Mouse (Mus musculus): ENCODE measurements around the gene Arhgap17. TPM values are rescaled to one million over a fixed set of nuclear protein-coding genes. Genes with fewer than 3 reads are reported as not detected.

The Arhgap17 gene
- polyA plus RNA-seq (2015; fragmentation: Nextera tagmentation; extraction: Ambion mirVana) = 21.3 and 26.9 TPM in 2 replicates

DNA sequence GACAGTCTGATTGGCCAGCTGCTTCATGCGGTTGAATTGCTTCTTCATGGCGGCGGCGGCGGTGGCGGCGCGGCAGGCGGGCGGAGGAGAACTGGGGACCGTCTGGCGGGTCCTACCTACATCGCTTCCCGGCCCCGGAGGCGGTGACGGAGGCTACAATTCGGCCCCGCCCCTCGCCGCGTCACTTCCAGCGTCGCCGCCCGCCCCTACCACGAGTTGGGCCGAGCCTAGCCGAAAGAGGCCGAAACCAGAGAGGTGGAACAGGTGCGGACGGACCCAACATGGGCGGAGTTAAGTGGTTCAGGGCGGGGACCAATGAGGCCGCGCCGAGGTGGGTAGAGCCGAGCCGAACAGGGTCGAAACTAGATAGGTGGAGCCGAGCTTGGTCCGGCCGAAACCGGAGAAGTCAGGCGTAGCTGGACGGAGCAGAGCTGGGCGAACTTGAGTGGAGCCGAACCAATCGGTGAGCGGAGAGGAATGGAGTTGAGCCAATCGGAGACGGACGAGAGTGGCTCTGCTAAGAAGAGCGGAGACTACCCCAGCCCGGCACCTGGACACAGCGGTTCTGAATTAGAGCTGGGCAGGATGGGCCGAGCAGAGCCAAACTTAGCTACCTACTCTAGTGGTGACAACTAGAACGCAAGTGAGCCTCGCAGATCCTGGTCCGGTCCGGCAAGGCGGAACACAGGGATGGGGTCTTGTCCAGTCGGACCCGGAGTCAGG, at the start of gene Arhgap17, which contains the start of gene Lcmt1:
TSS of gene Arhgap17 (minus strand) at position 157 of the 723 bp plus-strand sequence.
TSS of gene Lcmt1 (plus strand) at position 26 of the 723 bp plus-strand sequence.
- Histone ChIP-seq H3K4me3 (ENCODE audit: low read length) (peak within 1 kb of the TSS; percentile 79), H3K4me1 (ENCODE audit: insufficient read depth, low read length) (peaks cover 28% of the 10 kb centered on the region), H3K9me3 (ENCODE audit: low read length) (no peaks in the 10 kb centered on the region), H3K27ac (ENCODE audit: low read length) (peak within 1 kb of the TSS; percentile 92), H3K36me3 (ENCODE audit: insufficient read depth, low read length) (no peaks in the 10 kb centered on the region), H3K9ac (replicated peaks; ENCODE audit: low read length) (peak within 1 kb of the TSS; percentile 90), H3K27me3 (ENCODE audit: insufficient read depth, low read length) (no peaks in the 10 kb centered on the region), H3K4me2 (replicated peaks; ENCODE audit: low read depth, low read length) (peak within 1 kb of the TSS; percentile 76)
- under 1% methylated on average over 61 of the region's 64 CpGs for WGBS
- ATAC-seq (ENCODE audit: low FRiP score, low TSS enrichment) = peak; percentile 98

DNA sequence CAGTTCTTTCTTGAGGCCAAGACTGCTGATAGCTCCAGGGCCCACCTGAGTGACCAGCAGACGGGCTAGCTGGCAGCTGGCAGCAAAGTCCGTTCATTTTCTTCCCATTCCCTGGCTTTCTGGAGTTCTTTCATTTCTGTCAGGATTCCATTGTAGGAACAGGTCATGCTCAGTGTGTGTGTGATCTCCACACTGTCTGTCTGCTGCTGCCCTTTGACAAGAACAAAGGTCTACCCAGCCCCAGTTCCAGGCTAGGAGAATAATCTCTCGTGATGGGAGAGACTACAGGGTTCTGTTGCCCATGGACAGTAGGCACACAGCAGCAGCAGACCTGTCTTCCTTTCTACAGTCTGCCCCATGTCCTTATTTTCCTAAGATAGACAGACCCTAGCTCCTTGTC, 47.9 kb upstream of the Arhgap17 start:
- 89% methylated on average over 3 of the region's 3 CpGs for WGBS
- Histone ChIP-seq H3K36me3 (ENCODE audit: insufficient read depth, low read length) (peaks cover 10% of the 10 kb centered on the region), H3K9me3 (ENCODE audit: low read length) (no peaks in the 10 kb centered on the region), H3K4me2 (replicated peaks; ENCODE audit: low read depth, low read length) (no peak overlapping the region), H3K9ac (replicated peaks; ENCODE audit: low read length) (no peak overlapping the region), H3K27me3 (ENCODE audit: insufficient read depth, low read length) (no peaks in the 10 kb centered on the region), H3K27ac (ENCODE audit: low read length) (no peak overlapping the region), H3K4me1 (ENCODE audit: insufficient read depth, low read length) (no peaks in the 10 kb centered on the region), H3K4me3 (ENCODE audit: low read length) (no peak overlapping the region)
- no peak for ATAC-seq (ENCODE audit: low FRiP score, low TSS enrichment)

DNA sequence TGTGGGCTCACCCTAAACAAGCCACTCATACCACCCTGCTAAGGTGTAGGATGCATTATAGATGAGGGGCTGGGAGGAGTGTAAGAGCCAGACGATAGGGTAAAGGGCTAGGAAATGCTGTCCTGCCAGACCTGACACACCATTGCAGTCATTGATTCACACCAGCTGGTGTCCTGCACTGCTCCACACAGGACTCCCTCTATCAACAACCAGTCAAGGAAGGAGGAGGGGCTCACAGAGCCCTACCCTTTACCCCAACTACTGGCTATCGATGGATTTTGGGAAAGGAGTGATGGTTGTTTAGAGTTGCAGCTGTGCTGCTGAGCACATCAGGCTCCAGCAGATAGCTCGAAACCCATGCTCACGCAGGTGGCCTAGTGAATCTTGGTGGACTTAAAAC, 47.1 kb upstream of the Arhgap17 start:
- Histone ChIP-seq H3K27me3 (ENCODE audit: insufficient read depth, low read length) (no peaks in the 10 kb centered on the region), H3K36me3 (ENCODE audit: insufficient read depth, low read length) (peaks cover 6% of the 10 kb centered on the region; the same call in 1 of the 2 replicates), H3K4me1 (ENCODE audit: insufficient read depth, low read length) (no peaks in the 10 kb centered on the region), H3K4me2 (replicated peaks; ENCODE audit: low read depth, low read length) (no peak overlapping the region), H3K4me3 (ENCODE audit: low read length) (no peak overlapping the region), H3K9me3 (ENCODE audit: low read length) (no peaks in the 10 kb centered on the region), H3K9ac (replicated peaks; ENCODE audit: low read length) (no peak overlapping the region), H3K27ac (ENCODE audit: low read length) (no peak overlapping the region)
- 66% methylated on average over 4 of the region's 4 CpGs for WGBS
- ATAC-seq (ENCODE audit: low FRiP score, low TSS enrichment) = no peak

DNA sequence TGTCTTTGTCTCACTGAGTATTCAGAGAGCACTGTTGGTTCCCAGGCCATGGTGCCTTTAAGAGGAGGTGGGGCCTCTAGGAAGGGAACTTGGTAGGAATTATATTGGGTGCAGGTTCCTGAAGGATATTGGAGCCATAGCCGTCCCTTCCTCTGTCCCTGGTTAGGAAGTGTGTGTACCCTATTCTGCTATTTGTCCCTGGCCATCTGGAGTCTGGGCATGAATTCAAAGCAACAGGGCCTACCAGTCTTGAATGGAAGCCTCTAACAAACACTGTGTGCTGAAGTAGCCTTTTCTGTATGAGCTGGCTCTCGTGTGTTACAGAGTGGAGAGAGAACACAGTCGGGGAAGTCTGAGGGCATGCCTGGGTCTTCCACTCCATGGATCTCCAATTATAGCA, 42.4 kb upstream of the Arhgap17 start:
- Histone ChIP-seq H3K4me1 (ENCODE audit: insufficient read depth, low read length) (no peaks in the 10 kb centered on the region), H3K9me3 (ENCODE audit: low read length) (no peaks in the 10 kb centered on the region), H3K9ac (replicated peaks; ENCODE audit: low read length) (no peak overlapping the region), H3K36me3 (ENCODE audit: insufficient read depth, low read length) (peaks cover 14% of the 10 kb centered on the region; the same call in 1 of the 2 replicates), H3K27me3 (ENCODE audit: insufficient read depth, low read length) (no peaks in the 10 kb centered on the region), H3K4me2 (replicated peaks; ENCODE audit: low read depth, low read length) (no peak overlapping the region), H3K4me3 (ENCODE audit: low read length) (no peak overlapping the region), H3K27ac (ENCODE audit: low read length) (no peak overlapping the region)
- WGBS = 82% methylated on average over 3 of the region's 3 CpGs
- ATAC-seq (ENCODE audit: low FRiP score, low TSS enrichment) = no peak

DNA sequence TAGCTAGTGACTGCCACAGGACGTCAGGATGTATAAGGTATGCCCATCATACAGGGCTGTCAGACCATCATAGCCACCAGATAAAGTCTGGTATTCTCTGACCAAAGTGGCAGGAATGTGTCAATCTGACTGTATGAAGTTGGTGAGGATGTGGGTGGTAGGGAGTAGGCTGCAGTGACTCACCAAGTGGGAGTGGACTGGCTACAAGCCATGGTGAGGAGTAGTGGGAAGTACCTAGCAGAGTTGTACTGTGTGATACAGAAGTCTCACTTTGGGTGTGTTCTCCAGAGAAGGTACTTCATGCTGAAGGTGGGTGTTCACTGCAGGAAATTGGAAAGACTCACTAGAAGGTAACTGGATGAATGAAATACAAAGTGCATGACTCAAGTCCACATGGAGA, 41.4 kb upstream of the Arhgap17 start:
- 89% methylated on average over 1 of the region's 1 CpGs for WGBS

DNA sequence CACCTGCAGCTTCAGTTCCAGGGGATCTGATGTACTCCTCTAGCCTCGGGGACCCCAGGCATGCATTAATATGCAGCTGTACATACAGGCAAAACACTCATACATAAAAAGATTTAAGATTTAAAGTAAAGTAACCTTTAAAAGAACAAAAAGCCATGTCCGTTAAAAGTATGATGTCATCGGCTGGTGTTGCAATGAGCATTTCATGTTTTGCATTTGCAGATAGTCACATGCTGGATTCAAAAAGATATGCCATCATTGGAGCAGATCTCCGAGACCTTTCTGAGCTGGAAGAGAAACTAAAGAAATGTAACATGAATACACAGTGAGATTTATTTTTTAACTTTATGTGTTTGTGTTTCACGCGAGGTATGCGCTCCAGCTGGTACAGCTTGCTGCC, 40.8 kb upstream of the Arhgap17 start:
- H3K9ac ChIP-seq (replicated peaks; ENCODE audit: low read length) = no peak overlapping the region
- no peak overlapping the region for H3K27ac ChIP-seq (ENCODE audit: low read length)
- peaks cover 14% of the 10 kb centered on the region; the same call in 1 of the 2 replicates for H3K36me3 ChIP-seq (ENCODE audit: insufficient read depth, low read length)
- H3K27me3 ChIP-seq (ENCODE audit: insufficient read depth, low read length) = no peaks in the 10 kb centered on the region
- no peak for ATAC-seq (ENCODE audit: low FRiP score, low TSS enrichment)
- no peaks in the 10 kb centered on the region for H3K4me1 ChIP-seq (ENCODE audit: insufficient read depth, low read length)
- H3K4me2 ChIP-seq (replicated peaks; ENCODE audit: low read depth, low read length) = no peak overlapping the region
- no peaks in the 10 kb centered on the region for H3K9me3 ChIP-seq (ENCODE audit: low read length)
- WGBS = 91% methylated on average over 7 of the region's 7 CpGs
- no peak overlapping the region for H3K4me3 ChIP-seq (ENCODE audit: low read length)

More for the DNA sequence above, 41.4 kb upstream of the Arhgap17 start:
- Histone ChIP-seq H3K27ac (ENCODE audit: low read length) (no peak overlapping the region), H3K4me1 (ENCODE audit: insufficient read depth, low read length) (no peaks in the 10 kb centered on the region), H3K9me3 (ENCODE audit: low read length) (no peaks in the 10 kb centered on the region), H3K4me2 (replicated peaks; ENCODE audit: low read depth, low read length) (no peak overlapping the region), H3K27me3 (ENCODE audit: insufficient read depth, low read length) (no peaks in the 10 kb centered on the region), H3K9ac (replicated peaks; ENCODE audit: low read length) (no peak overlapping the region), H3K4me3 (ENCODE audit: low read length) (no peak overlapping the region), H3K36me3 (ENCODE audit: insufficient read depth, low read length) (peaks cover 14% of the 10 kb centered on the region; the same call in 1 of the 2 replicates)
- ATAC-seq (ENCODE audit: low FRiP score, low TSS enrichment) = no peak

DNA sequence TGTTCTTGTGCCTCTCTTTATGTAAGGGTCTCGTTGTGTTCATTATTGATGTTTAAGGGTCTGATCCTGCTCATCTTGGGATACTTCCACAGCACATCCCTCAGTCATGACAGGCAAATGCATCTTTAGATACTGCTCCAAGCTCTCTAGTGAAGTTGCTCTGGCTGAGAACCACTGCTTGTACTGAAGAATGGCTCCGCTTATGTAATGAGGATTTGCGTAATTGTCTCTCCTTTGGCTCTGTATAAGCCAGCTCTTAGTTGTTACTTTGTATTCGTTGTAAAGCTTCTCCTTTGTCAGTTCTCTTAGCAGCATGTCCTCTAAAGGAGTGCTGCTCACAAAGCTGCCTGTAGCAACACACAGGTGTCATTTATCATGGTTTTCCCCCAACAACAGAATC, 37.3 kb upstream of the Arhgap17 start:
- Histone ChIP-seq H3K9ac (replicated peaks; ENCODE audit: low read length) (no peak overlapping the region), H3K4me3 (ENCODE audit: low read length) (no peak overlapping the region), H3K36me3 (ENCODE audit: insufficient read depth, low read length) (peaks cover 31% of the 10 kb centered on the region), H3K9me3 (ENCODE audit: low read length) (no peaks in the 10 kb centered on the region), H3K4me2 (replicated peaks; ENCODE audit: low read depth, low read length) (no peak overlapping the region), H3K4me1 (ENCODE audit: insufficient read depth, low read length) (no peaks in the 10 kb centered on the region), H3K27me3 (ENCODE audit: insufficient read depth, low read length) (no peaks in the 10 kb centered on the region), H3K27ac (ENCODE audit: low read length) (no peak overlapping the region)
- no peak for ATAC-seq (ENCODE audit: low FRiP score, low TSS enrichment)
- 80% methylated on average over 4 of the region's 4 CpGs for WGBS

DNA sequence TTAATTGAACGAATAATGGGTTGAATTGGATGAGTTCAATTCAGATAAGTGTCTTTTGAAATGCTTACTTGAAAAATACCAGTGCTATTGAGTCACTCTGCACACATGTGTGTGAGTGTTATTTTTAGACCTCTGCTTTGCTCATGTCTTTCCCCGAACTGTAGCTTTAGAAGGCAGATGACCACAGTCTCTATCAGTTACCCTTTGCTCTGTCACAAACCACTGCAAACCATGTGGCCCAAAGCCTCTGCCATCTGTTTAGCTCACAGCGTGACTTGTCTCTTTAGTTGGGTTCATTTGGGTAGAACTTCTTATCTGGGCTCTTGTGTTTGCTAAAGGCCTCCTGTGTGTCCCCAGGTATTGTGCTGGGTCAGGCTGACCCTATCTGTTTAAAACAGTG, 35.9 kb upstream of the Arhgap17 start:
- no peak for ATAC-seq (ENCODE audit: low FRiP score, low TSS enrichment)
- no peak overlapping the region for H3K27ac ChIP-seq (ENCODE audit: low read length)
- no peak overlapping the region for H3K9ac ChIP-seq (replicated peaks; ENCODE audit: low read length)
- H3K36me3 ChIP-seq (ENCODE audit: insufficient read depth, low read length) = peaks cover 28% of the 10 kb centered on the region
- H3K4me2 ChIP-seq (replicated peaks; ENCODE audit: low read depth, low read length) = no peak overlapping the region
- H3K4me3 ChIP-seq (ENCODE audit: low read length) = no peak overlapping the region
- no peaks in the 10 kb centered on the region for H3K9me3 ChIP-seq (ENCODE audit: low read length)
- no peaks in the 10 kb centered on the region for H3K4me1 ChIP-seq (ENCODE audit: insufficient read depth, low read length)
- WGBS = 83% methylated on average over 3 of the region's 3 CpGs
- H3K27me3 ChIP-seq (ENCODE audit: insufficient read depth, low read length) = no peaks in the 10 kb centered on the region

DNA sequence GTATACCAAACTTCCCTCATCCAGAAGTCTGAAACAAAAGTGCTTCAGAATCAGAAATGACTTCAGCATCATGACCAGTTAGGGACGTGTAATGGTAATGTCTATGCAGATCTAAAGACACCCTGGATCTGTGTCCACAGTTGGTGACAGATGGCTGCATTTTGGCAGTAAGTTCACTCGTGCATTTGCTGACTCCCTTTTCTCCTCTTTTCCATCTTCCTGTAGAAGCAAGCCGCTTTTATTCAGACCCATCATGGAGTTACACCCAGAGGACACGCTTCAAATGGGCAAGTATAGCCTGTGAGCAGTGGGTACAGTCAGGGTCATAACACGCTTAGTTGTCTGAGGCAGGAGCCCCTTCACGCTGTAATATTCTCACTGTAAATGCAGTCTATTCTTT, 34.5 kb upstream of the Arhgap17 start:
- no peaks in the 10 kb centered on the region for H3K27me3 ChIP-seq (ENCODE audit: insufficient read depth, low read length)
- peaks cover 28% of the 10 kb centered on the region for H3K36me3 ChIP-seq (ENCODE audit: insufficient read depth, low read length)
- no peak overlapping the region for H3K4me2 ChIP-seq (replicated peaks; ENCODE audit: low read depth, low read length)
- ATAC-seq (ENCODE audit: low FRiP score, low TSS enrichment) = no peak
- no peak overlapping the region for H3K27ac ChIP-seq (ENCODE audit: low read length)
- WGBS = 89% methylated on average over 6 of the region's 6 CpGs
- H3K9me3 ChIP-seq (ENCODE audit: low read length) = no peaks in the 10 kb centered on the region
- H3K4me1 ChIP-seq (ENCODE audit: insufficient read depth, low read length) = no peaks in the 10 kb centered on the region
- H3K9ac ChIP-seq (replicated peaks; ENCODE audit: low read length) = no peak overlapping the region
- H3K4me3 ChIP-seq (ENCODE audit: low read length) = no peak overlapping the region

DNA sequence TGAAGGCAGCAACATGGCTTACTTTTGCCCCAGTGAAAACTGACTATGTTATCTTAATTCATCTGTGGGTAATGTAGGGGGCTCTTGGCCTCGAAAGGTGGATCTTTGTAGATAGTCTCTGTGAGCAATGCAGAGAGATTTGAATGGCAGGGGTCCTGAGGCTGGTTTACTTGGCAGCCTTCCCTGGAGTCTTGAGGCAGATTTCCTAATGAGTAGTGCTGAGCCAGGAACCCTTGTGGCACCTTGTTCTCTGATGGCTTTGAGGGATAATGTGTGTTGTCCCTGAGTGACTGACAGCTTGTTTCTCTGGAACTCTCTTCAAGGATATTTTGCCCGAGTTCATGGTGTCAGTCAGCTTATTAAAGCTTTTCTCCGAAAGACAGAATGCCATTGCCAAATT, 31.4 kb upstream of the Arhgap17 start:
- ATAC-seq (ENCODE audit: low FRiP score, low TSS enrichment) = no peak
- 80% methylated on average over 3 of the region's 3 CpGs for WGBS
- H3K4me3 ChIP-seq (ENCODE audit: low read length) = no peak overlapping the region
- no peak overlapping the region for H3K27ac ChIP-seq (ENCODE audit: low read length)
- H3K4me1 ChIP-seq (ENCODE audit: insufficient read depth, low read length) = no peaks in the 10 kb centered on the region
- H3K9ac ChIP-seq (replicated peaks; ENCODE audit: low read length) = no peak overlapping the region
- no peak overlapping the region for H3K4me2 ChIP-seq (replicated peaks; ENCODE audit: low read depth, low read length)
- H3K36me3 ChIP-seq (ENCODE audit: insufficient read depth, low read length) = peaks cover 28% of the 10 kb centered on the region
- H3K9me3 ChIP-seq (ENCODE audit: low read length) = no peaks in the 10 kb centered on the region
- no peaks in the 10 kb centered on the region for H3K27me3 ChIP-seq (ENCODE audit: insufficient read depth, low read length)
